Mouse (Mus musculus) cerebellum, adult 9-11 months (tissue): ENCODE data around the gene Mfsd12.
A peak's percentile ranks its signal among the peaks of the same experiment; 100 is the strongest.

Source experiments
- DNase-seq: peaks from one replicate; pipeline ENCODE4 v3.0.0; 2022

The Mfsd12 gene

DNA sequence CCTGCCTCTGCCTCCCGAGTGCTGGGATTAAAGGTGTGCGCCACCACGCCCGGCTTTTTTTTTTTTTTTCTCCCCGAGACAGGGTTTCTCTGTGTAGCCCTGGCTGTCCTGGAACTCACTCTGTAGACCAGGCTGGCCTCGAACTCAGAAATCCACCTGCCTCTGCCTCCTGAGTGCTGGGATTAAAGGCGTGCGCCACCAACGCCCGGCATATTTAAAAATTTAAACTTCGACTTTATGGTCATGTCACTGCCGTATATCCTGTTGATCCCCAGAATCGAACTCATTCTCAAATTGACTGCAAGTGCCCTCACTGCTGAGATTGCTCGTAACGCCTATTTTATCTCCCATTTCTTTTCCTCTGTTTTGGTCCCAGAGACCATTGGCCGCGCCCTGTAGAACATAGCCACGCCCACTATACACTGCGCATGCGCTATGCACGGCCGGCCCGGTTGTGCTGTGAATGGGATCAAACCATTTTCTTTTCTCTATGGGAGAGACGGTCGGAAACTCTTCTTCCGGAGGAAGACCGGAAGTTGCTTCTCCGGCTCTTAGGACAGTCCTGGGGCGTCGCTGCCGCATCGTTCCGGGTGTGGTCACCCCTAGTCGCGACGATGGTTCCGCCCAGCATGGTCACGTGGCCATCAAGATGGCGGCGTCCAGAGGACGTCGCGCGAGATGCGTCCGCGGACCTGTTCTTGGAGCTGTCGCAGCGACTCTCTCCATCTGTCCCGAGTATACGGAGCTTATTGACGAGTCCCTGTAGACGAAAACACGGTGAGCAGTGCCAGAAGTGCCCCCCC, 26.7 kb downstream of the Mfsd12 start, which contains the start of the genes Dohh and Gm48551:
Gene Dohh (plus strand): TSS at position 627 of the 803 bp plus-strand sequence.
Gene Gm48551 (plus strand): TSS at position 665 of the 803 bp plus-strand sequence.
- peak; percentile 99 for DNase-seq

DNA sequence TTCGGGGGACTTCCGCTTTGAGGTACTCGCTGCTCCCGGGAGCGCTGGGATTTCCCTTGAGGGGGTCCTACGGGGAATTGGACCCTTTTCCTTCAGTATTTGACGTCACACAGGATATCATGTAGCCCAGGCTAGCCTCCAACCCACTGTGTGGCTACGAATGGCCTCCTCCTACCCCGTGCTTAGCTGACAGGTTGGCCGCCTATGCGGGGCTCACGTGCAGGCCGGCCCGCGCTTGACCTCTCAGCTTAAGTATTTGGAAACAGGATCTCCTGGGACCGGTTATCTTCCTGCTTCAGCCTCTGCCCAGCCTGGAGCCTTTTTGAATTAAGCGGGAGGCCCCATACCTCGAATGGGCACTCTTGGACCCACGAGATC, 27.3 kb downstream of the Mfsd12 start:
- DNase-seq: no peak

DNA sequence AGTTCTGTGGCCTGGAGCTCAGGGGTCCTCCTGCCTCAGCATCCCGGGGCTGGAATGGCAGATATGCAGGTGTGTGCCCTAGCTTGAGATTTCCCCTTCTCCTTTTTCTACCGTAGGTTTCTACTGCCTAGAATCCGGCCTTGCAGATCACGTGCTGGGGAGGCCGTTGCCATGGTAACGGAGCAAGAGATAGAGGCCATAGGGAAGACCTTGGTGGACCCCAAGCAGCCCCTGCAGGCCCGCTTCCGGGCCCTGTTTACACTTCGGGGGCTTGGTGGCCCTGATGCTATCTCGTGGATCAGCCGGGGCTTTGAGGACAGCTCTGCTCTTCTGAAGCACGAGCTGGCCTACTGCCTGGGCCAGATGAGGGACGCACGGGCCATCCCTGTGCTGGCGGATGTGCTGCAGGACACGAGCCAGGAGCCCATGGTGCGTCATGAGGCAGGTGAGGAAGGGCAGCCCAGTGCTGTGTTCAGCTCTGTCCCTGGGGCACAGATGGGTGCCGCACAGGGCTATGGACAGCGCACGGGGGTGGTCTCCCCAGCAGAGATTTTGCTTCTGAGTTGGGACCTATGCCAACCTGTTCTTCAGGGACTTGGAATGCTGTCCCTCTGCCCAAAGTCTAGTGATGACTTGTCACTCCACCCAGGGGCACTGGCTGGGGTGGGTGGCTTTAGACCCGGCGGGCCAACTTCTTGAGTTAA, 28.5 kb downstream of the Mfsd12 start:
- peak; percentile 67 for DNase-seq

DNA sequence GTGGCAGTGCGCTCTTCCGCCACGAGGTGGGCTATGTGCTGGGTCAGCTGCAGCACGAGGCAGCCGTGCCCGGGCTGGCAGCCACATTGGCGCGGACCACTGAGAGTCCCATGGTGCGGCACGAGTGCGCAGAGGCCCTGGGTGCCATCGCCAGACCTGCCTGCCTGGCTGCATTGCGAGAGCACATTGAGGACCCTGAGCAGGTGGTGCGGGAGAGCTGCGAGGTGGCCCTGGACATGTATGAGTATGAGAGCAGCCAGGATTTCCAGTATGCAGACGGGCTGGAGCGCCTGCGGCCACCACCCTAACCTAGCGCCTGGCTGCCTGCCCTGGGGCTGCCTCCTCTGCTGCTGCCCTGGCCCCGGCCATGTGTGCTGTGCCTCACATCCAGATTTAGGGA, 30.4 kb downstream of the Mfsd12 start:
- no peak for DNase-seq

DNA sequence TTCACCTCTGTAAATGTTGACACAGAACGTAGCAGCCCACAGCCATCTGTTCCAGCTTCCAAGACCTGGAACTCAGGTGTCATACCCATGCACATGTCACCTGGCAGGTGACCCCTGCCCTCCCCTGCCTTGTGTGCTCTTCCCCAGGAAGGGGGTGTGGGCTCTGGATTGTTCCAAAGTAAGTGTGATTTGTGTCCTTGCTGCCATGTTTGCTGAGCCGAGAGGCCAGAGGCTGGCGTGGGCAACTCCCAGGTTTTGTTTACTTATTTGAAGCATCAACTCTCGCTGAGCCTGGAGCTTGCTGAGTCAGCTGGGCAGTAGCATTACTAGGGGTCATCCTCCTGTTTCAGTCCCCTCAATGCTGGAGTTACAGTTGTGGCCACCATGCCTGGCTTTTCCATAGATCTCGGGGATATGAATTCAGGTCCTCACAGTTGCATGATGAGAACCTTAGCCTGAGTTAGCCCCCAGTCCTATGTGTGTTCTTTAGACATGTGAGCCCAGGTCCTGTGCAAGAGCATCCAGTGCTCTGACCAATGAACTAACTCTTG, 31.3 kb downstream of the Mfsd12 start, which contains the start of gene Gm48552:
Gene Gm48552 (plus strand): TSS at position 501 of the 551 bp plus-strand sequence.
- DNase-seq: no peak

DNA sequence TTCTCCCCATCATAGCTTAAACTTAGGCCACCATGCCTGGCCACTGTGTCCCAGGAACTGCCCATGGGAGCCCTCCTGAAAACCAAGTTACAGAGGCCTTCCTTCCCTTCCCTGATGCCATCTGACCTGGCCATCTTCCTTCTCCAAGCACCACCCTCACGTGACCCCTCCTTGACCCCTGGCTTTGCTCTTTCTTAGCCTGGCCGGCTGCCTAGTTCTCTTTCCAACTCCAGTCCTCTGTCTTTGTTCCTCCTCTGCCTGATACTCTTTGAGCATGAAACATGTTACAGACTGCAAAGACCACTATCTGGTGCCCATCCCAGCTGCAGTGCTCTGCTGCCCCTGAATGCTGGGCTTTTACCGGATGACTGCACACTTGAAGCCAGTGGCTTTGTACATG, 32.1 kb downstream of the Mfsd12 start:
- DNase-seq: no peak

DNA sequence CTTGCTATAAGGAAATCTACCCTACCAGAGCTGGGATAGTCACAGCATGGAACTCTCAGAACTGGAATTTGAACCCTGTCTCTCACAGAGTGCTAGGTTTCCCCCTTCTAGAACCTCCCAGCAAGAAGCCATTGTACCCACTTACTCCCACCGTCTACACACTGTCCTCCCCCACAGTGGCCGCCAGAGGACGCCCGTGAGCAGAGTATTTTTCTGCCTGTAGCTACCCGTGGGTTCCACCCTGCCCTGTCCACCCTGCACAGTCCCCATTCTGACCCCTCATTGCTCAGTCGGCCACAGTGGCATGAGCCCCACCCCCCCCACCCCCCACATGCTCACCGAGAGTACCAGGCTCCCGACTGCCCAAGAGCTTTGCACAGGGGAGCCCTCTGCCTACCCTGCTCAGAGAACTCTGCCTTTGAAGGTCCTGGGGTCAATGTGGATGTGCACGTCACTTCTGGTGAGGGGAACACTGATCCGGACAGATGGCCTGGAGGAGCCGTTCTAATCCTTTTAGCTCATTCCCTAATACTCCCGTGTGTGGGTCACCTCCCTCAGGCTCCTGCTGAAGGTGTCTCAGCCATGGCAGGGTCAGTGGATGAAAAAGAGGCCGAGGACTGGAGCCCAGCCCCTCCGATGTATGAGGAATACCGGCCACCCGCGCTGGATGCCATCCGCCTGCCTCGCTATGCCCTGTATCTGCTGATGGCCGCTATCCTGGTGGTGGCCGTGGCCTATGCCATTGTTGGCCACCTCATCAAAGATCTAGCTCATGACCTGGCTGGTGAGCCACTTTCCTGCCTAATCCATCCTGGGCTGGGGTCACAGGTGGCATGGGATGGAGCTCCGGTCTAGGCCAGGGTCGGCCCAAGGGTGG, 32.7 kb downstream of the Mfsd12 start:
- DNase-seq: peak; percentile 77

DNA sequence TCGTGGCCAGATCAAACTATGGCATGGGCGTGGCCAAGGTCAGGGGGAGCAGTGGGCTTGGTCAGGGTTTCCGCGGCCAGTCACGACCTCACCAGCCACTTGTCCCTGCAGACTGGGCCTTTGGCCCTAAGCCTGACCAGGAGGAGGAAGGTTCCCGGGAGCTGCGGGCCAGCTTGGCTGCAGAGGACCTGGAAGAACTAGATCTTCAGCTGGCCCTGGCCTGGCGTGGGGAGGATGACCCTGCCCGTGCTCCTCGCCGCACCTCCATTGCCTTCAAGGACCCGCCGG, 33.3 kb downstream of the Mfsd12 start:
- peak; percentile 57 for DNase-seq

DNA sequence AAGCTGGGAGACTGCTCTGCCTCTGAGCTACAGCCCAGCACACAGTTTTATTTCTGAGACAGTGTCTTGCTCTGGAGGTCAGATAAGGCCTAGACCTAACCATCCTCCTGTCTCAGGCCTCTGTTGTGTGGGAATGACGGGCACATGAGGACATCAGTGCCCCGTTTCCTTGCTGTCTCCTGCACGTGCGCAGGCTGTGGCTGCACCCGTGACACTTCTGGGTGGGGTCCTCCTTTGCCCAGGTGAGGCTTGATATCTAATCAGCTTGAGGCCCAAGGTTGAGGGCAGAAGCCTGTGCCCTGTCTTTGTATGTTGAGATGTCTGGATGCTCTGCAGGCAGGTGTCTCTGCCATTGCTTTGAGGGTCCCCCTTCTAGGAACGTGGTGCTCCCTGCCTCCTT, 35.0 kb downstream of the Mfsd12 start:
- DNase-seq: no peak

DNA sequence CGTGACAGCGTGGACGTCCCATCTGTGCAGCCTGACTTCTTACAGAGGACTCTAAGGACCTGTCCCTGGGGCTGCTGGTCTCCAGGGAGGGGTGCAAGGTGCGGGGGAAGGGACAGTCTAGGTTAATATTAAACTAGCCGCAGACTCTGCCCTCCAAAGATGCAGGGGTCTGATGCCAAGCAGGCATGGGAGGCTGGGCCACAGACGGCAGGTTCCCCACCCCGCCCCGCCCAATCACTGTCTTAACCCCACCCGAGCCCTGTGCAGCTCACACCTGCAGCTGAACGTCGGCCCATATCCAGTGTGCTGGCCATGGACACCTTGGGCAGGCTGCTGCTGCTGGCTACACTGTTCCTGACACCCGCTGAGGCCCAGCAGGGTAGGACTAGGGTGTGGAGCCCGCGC, 35.5 kb downstream of the Mfsd12 start, which contains the start of gene Smim24:
Gene Smim24 (plus strand): TSS at position 271 of the 405 bp plus-strand sequence.
- DNase-seq: no peak

DNA sequence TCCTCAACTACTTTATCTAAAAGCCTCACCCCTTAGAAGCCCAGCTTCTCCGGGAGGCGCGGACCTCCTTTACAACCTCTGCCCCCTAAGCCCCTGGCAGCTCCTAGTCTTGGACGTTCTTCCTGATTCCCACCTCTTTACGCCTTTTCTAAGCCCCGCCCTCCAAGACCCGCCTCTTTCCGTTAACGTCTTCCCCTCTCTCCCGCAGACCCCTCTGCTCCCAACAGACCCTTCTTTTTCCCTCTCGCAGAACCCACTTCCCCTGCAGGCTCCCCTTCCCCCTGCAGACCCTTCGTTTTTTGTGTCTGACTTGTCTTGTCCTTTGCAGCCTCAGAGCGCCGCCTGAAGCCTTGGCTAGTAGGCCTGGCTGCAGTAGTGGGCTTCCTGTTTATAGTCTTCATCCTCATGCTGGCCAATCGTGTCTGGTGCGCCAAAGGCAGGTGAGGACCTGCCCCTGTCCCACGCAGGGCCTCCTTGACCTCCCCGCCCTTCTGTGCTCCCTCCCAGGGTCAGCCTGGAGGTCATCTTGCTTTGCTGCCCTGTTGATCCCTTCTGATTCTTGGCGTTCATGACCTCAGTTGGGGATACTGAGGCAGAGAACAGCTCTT, 36.3 kb downstream of the Mfsd12 start:
- DNase-seq: no peak

DNA sequence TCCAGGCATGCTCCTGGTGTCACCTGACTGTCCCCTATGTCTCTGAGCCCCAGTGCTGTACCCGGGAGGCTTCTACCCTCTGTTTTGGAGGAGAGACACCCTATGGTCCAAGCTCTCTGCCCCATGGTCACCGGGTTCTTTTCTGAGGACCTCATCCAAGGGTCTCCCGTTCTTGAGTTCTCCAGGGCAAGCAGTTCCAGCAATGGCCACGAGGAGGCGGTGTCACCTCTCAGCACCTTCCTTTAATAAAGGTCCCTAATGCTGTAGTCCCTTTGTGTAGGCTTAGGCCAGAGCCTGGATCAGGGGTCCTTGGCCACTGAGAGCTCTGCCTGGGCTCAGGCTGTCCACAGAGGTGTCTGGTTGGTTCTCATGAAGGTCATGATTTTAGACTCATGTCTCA, 37.8 kb downstream of the Mfsd12 start:
- peak; percentile 73 for DNase-seq

DNA sequence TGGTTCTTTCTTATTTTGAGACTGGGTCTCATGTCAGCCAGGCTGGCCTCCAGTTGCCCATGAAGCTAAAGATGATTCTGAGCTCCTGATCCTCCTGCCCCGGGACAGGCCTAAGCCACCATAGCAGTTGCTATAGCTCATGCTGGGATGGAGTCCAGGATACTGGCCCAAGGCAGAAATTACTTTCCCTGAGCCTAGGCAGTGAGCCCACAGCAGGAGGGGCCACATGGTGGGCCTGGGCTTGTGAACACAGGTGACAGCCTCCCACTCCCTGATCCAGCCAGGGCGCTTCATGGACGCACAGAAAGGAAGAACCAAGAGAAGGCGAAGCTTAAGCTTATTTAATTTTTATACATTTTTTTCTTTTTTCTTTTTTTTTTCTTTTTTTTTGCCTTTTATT, 38.6 kb downstream of the Mfsd12 start:
- DNase-seq: no peak

DNA sequence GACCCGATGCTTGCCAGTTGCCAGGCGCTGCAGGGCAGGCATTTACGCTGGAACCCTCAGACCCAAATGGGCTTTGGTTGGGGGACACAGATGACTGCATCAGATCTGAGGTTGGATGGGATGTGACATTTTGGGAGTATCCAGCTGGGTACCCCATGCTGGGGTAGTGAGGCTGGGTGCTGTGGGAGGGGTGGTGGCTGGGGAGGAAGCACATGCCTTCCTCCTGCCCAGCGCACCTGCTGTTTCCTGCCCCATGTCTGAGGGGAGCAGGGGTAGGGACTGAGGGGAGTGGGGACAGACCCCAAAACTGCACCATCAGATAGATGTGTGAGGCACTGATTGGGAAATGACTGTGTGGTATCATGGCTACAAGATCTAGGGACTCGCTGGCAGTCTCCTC, 39.5 kb downstream of the Mfsd12 start:
- no peak for DNase-seq

DNA sequence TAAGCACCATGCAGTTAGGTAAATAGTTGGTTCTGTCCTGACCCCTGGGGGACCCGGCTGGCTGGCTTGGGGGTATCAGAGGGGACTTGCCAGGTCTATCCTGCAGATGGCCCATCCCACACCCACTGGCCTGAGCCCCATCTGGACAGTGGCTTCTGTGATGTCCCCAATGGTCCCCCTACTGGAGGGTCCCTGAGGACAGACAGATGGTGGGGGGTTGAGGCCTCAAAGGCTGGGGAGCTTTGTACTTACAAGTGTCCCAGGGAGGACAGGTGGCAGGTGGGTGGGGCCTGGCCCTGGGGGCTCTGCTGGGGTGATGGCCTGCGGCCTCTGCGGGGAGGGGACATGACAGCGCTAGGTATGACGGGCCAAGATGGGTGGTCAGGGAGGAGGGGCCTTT, 42.0 kb downstream of the Mfsd12 start:
- DNase-seq: peak; percentile 79

DNA sequence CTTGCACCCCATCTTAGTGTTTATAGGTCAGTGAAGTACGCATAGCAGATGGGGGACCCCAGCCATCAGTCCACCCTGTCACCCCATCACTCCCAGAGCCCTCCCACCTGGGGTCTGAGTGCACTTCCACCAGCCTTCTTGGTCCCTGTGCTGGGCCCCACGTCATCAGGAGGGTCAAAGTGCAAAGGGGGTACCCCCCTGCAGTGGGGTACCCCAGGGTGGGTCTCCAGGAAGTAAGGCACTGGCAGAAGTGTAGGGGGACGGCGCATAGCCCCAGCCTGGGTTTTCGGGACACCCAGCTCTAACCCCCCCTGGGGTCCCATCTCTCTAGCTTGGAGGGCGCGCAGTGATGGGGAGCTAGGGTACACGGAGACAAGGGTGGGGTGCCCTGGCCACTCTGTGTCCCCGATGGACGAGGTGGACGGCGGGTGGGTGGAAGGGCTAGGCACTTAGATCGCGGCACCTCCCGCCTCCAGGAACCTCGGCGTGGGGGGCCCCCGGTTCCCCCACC, 42.6 kb downstream of the Mfsd12 start:
- peak; percentile 77 for DNase-seq

DNA sequence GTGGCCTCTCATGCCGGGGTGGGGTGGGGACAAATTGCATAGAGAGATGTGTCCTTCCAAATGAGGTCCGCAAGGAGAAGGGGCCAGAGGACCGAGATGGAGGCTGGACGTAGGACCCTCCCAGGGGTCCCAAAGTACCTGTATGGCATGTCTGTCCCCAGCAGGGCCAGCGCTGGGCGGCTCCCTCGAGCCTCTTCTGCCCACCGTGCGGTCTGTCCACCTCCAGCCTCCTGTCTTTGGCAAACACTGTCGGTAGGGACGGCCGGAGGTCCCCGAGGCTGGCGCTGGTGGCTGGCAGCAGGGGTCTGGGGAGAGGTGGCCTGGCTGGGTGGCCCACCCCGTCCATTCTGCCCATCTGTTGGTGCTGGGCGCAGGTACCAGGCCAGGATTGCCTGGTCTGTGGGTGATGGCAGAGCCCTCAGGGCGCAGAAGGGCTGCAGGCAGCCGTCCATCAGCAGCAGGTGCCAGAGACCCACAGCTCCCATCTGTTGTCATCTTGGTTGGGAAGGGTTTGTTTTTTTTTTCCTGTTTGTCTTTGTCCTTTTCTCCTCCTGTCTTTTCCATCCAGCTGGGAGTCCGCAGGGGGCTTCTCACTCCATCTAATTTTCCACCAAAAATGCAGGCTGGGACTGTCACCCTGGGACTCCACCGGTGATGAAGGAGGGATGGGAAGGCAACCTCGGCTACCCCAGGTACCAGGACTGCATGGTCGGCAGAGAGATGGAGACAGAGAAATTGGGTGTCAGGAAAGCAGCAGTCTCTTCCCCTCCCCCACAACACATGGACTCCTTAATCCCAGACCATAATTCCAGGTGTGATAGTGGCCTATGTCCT, 43.3 kb downstream of the Mfsd12 start:
- DNase-seq: peak; percentile 95

DNA sequence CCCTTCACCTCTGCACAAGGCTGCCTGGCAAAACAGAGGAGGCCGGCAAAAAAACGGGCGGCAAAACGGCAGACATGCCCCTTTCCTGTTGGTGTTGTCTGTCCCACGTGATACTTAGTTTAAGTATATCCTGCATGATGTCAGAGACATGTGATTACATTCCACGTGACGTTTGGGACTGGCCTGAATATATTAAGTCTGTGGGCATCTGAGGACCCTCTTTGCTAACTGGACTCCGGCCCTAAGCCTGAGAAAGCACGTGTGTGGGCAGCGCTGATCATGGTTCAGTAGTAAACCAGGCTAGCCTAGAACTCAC, 43.9 kb downstream of the Mfsd12 start:
- DNase-seq: no peak

DNA sequence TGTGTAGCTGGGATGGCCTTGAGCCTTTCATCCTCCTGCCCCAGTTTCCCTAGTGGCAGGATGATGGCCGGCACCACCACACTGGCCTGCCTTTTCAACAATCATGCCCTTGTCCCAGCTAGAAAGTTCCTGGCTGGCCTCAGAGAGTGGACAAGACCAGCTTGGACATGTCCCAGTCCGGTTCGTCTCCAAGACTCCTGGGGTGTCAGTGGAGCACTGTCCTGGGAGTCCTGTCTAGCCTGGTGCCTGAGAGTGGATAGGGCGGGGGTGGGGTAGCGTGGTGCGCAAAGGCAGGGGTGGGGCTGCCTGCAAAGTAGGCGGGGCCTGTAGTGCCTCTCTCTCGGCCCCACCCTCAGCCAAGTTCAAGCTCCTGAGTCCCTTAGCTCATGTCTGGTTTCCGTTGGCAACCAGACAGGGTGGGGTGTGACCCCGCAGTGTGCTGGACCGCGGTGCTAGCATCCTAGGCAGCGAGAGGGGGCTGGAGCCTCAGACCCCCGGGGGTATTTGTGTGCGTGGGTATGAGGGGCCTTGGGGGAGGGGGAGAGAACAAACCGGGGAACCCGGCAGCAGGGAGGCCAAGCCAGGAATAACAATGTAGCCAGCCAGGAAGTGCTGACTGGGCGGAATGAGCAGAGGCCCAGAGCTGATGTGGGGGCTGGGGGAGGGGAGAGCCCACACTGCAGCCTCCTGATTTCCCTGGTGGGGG, 44.4 kb downstream of the Mfsd12 start:
- peak; percentile 82 for DNase-seq

DNA sequence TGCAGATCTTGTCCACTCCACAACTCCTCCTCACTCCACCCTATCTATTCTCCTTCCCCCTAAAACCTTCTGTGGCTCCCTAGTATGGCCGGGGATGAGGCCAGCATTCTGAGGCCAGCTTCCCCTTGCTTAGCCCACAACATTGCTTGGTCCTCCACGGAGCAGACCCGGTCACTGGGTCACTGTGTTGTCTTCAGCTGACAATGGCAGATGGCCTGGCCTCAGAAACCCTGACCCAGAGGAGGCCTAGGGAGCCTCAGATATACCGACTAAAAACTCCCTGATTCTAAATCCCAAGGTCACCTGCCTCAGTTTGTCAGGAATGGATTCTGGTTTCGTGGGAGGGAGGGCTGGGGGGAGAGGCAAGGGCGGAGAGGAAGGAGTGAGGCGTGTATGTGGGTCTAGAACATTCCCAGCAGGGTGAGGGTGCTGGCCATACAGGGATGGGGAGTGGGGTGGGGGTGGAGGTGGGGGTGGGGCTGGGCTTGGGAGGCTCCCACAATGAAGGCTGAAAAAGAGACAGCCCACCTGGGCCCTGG, 45.0 kb downstream of the Mfsd12 start:
- peak; percentile 73 for DNase-seq

DNA sequence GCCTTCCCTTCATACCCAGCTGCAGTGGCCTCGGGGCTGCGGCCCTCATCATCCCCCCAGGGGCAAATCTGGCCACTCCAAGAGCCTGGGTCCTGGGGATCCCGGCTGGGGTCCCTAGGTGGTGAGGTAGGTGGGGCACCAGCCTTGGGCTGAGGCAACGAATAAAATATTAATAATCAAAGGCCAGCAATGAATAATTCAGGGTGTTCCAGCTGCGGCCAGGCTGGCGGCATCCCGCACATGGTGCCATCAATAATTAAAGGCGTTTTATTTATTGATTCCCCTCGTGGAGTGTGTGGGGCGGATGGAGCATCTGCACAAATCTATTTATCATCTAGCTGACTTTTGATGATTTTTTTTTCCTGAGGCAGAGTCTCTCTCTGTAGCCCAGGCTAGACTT, 46.2 kb downstream of the Mfsd12 start:
- DNase-seq: no peak
